19 mouse cellular contexts compared by ENCODE assay signal in the genomic region with DNA sequence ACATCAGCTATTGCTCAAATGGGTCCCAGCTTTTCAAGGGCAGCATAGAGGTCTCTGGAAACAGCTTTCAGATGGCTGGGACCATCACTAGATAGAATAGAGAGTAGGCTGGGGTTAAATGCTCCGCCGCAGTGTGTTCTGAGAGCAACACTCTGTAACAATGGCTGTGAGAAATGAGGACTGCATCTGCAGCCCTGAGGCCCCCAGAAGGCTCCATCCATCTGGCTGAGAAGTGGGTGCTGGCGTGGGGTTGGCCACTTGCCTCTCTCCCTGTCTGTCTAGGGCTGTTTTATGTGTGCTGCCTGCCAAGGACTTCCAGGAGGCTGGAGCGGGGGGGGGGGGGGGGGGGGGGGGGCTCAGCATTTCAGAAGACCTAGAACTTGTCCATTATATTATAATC.
DNase-seq lines count a peak whose midpoint lies in the region; ATAC-seq and TF ChIP-seq lines count a peak whose summit lies in the region.
"Had no signal": no experiment of that assay in that cellular context is flagged by ENCODE, and none has a peak within 500 bp of the region (broad histone marks: within the 10 kb centered on the region; RNA-seq: fewer than 3 reads in every experiment).

No protein-coding gene starts in this region.

- WGBS in forebrain, embryonic 15.5 days = 40% methylated on average over 3 of the region's 4 CpGs
- WGBS in forebrain, embryonic 11.5 days = 94% methylated on average over 2 of the region's 4 CpGs
- WGBS in lung, embryonic 14.5 days = 51% methylated on average over 4 of the region's 4 CpGs
- WGBS in forebrain, embryonic 16.5 days = 48% methylated on average over 3 of the region's 4 CpGs
- 79% methylated on average over 3 of the region's 4 CpGs for WGBS in kidney, embryonic 16.5 days

- H3K27me3 ChIP-seq in forebrain, embryonic 15.5 days = no peaks in the 10 kb centered on the region
- H3K27me3 ChIP-seq in forebrain, embryonic 11.5 days (ENCODE audit: control insufficient read depth, insufficient read depth, low read length) = no peaks in the 10 kb centered on the region
- no peaks in the 10 kb centered on the region; the same call in 1 of the 2 replicates for H3K27me3 ChIP-seq in lung, embryonic 14.5 days (ENCODE audit: insufficient read depth, low read length)
- H3K27me3 ChIP-seq in forebrain, embryonic 16.5 days (replicated peaks; ENCODE audit: control insufficient read depth, insufficient read depth, low read length) = no peaks in the 10 kb centered on the region
- no peaks in the 10 kb centered on the region for H3K27me3 ChIP-seq in kidney, embryonic 16.5 days (ENCODE audit: insufficient read depth, low read length)
- H3K27me3 ChIP-seq: midbrain, embryonic 15.5 days had no signal

- peaks cover 26% of the 10 kb centered on the region for H3K4me1 ChIP-seq in forebrain, embryonic 15.5 days
- H3K4me1 ChIP-seq in forebrain, embryonic 11.5 days (replicated peaks; ENCODE audit: control insufficient read depth, insufficient read depth, low read length) = peaks cover 2% of the 10 kb centered on the region; the same call in 1 of the 2 replicates
- peaks cover 5% of the 10 kb centered on the region; the same call in 1 of the 2 replicates for H3K4me1 ChIP-seq in lung, embryonic 14.5 days (ENCODE audit: insufficient read depth)
- peaks cover 13% of the 10 kb centered on the region for H3K4me1 ChIP-seq in forebrain, embryonic 16.5 days (replicated peaks; ENCODE audit: control insufficient read depth, insufficient read depth, low read length)
- H3K4me1 ChIP-seq in kidney, embryonic 16.5 days (ENCODE audit: insufficient read depth, low read length) = peaks cover 26% of the 10 kb centered on the region

- no peak for TF ChIP-seq CTCF in lung, embryonic 14.5 days (IDR thresholded peaks at IDR 0.05; ENCODE audit: low read depth)

- H3K4me2 ChIP-seq in forebrain, embryonic 15.5 days (replicated peaks) = no peak overlapping the region
- no peak overlapping the region for H3K4me2 ChIP-seq in forebrain, embryonic 11.5 days (ENCODE audit: low read depth, low read length, severe bottlenecking)
- H3K4me2 ChIP-seq in lung, embryonic 14.5 days = no peak overlapping the region
- H3K4me2 ChIP-seq in forebrain, embryonic 16.5 days (ENCODE audit: low read length) = no peak overlapping the region
- no peak overlapping the region for H3K4me2 ChIP-seq in kidney, embryonic 16.5 days (replicated peaks; ENCODE audit: low read depth, low read length)
- H3K4me2 ChIP-seq: heart, embryonic 15.5 days; midbrain, embryonic 15.5 days had no signal

- H3K36me3 ChIP-seq in forebrain, embryonic 15.5 days = no peaks in the 10 kb centered on the region
- H3K36me3 ChIP-seq in forebrain, embryonic 11.5 days (ENCODE audit: control insufficient read depth, insufficient read depth, low read length) = no peaks in the 10 kb centered on the region
- H3K36me3 ChIP-seq in lung, embryonic 14.5 days (ENCODE audit: insufficient read depth) = no peaks in the 10 kb centered on the region
- H3K36me3 ChIP-seq in forebrain, embryonic 16.5 days (ENCODE audit: control insufficient read depth, insufficient read depth) = no peaks in the 10 kb centered on the region
- no peaks in the 10 kb centered on the region for H3K36me3 ChIP-seq in kidney, embryonic 16.5 days (ENCODE audit: insufficient read depth, low read length)
- H3K36me3 ChIP-seq: heart, embryonic 15.5 days; midbrain, embryonic 15.5 days had no signal

- peak overlapping the region; percentile 68 for H3K27ac ChIP-seq in forebrain, embryonic 15.5 days (replicated peaks)
- no peak overlapping the region for H3K27ac ChIP-seq in forebrain, embryonic 11.5 days (ENCODE audit: low read depth, low read length)
- H3K27ac ChIP-seq in lung, embryonic 14.5 days (ENCODE audit: low read depth) = no peak overlapping the region
- H3K27ac ChIP-seq in forebrain, embryonic 16.5 days (ENCODE audit: low read length) = peak overlapping the region; percentile 59
- H3K27ac ChIP-seq in kidney, embryonic 16.5 days (ENCODE audit: low read length) = no peak overlapping the region
- H3K27ac ChIP-seq: heart, embryonic 15.5 days; liver, embryonic 14.5 days; midbrain, embryonic 15.5 days had no signal

- no peaks in the 10 kb centered on the region for H3K9me3 ChIP-seq in forebrain, embryonic 15.5 days
- no peaks in the 10 kb centered on the region for H3K9me3 ChIP-seq in forebrain, embryonic 11.5 days (ENCODE audit: control insufficient read depth, low read length)
- no peaks in the 10 kb centered on the region for H3K9me3 ChIP-seq in lung, embryonic 14.5 days (ENCODE audit: low read depth, low read length)
- no peaks in the 10 kb centered on the region for H3K9me3 ChIP-seq in forebrain, embryonic 16.5 days (ENCODE audit: control insufficient read depth, low read length)
- no peaks in the 10 kb centered on the region for H3K9me3 ChIP-seq in kidney, embryonic 16.5 days (ENCODE audit: low read length)
- H3K9me3 ChIP-seq: heart, embryonic 15.5 days; midbrain, embryonic 15.5 days had no signal

- peak; percentile 15 for DNase-seq in cerebellum, adult 11 months
- no peak for DNase-seq in cerebellum, adult 9-10 months
- no peak for DNase-seq in forebrain, embryonic 11.5 days (ENCODE audit: low spot score)
- peak; percentile 71 for DNase-seq in lung, embryonic 14.5 days
- DNase-seq in lung, adult 18-20 months = no peak
- DNase-seq: adrenal gland, adult 2 months; gastrocnemius, postnatal 36 days; heart, postnatal 4 days; kidney, adult 8-10 months; kidney, postnatal 36 days; lung, postnatal 36 days; retina, postnatal 1 day; thymus, postnatal 14 days had no signal

- ATAC-seq in forebrain, embryonic 15.5 days (replicated peaks) = peak; percentile 70
- ATAC-seq in forebrain, embryonic 11.5 days (replicated peaks; ENCODE audit: low FRiP score) = no peak
- peak; percentile 67; the same call in 1 of the 2 replicates for ATAC-seq in lung, embryonic 14.5 days (ENCODE audit: insufficient read depth)
- ATAC-seq in forebrain, embryonic 16.5 days = peak; percentile 74
- no peak for ATAC-seq in kidney, embryonic 16.5 days (ENCODE audit: low FRiP score, low TSS enrichment)
- ATAC-seq: midbrain, embryonic 15.5 days had no signal

- no peak overlapping the region for H3K4me3 ChIP-seq in forebrain, embryonic 15.5 days
- no peak overlapping the region for H3K4me3 ChIP-seq in forebrain, embryonic 11.5 days (ENCODE audit: low read depth, low read length)
- no peak overlapping the region for H3K4me3 ChIP-seq in lung, embryonic 14.5 days (ENCODE audit: low read depth, low read length)
- H3K4me3 ChIP-seq in forebrain, embryonic 16.5 days (replicated peaks; ENCODE audit: low read length) = no peak overlapping the region
- H3K4me3 ChIP-seq in kidney, embryonic 16.5 days (ENCODE audit: low read length) = no peak overlapping the region
- H3K4me3 ChIP-seq: heart, embryonic 15.5 days; midbrain, embryonic 15.5 days had no signal

- H3K9ac ChIP-seq in forebrain, embryonic 15.5 days (replicated peaks) = no peak overlapping the region
- no peak overlapping the region for H3K9ac ChIP-seq in forebrain, embryonic 11.5 days (ENCODE audit: low read length)
- no peak overlapping the region for H3K9ac ChIP-seq in lung, embryonic 14.5 days
- H3K9ac ChIP-seq in forebrain, embryonic 16.5 days (replicated peaks; ENCODE audit: low read depth, low read length) = no peak overlapping the region
- H3K9ac ChIP-seq in kidney, embryonic 16.5 days (replicated peaks; ENCODE audit: low read length) = no peak overlapping the region
- H3K9ac ChIP-seq: heart, embryonic 15.5 days; liver, embryonic 14.5 days; midbrain, embryonic 15.5 days had no signal

Comparison
In these comparisons a context has a peak if more than half of its experiments do, and no peak if none do; other contexts are left out.
1. DNase-seq: peak in cerebellum, adult 11 months (single experiment) and lung, embryonic 14.5 days (single experiment); none in cerebellum, adult 9-10 months (single experiment), forebrain, embryonic 11.5 days (single experiment) and lung, adult 18-20 months (0 of 2).
2. ATAC-seq: peak in forebrain, embryonic 15.5 days (single experiment), lung, embryonic 14.5 days (single experiment) and forebrain, embryonic 16.5 days (single experiment); none in forebrain, embryonic 11.5 days (single experiment) and kidney, embryonic 16.5 days (single experiment).
3. H3K27ac ChIP-seq: peak in forebrain, embryonic 15.5 days (single experiment) and forebrain, embryonic 16.5 days (single experiment); none in forebrain, embryonic 11.5 days (single experiment), lung, embryonic 14.5 days (single experiment) and kidney, embryonic 16.5 days (single experiment).